Mouse (Mus musculus) megakaryocyte, embryonic 14.5 days (primary cell): ENCODE measurements at regions not wholly inside any gene's neighbourhood (a gene's known extent, or its start where the extent isn't known, plus 50 kb on each side); places are given as distances from the start of the nearest gene placed in this dataset.

Experiments
- H3K27me3 ChIP-seq: replicated peaks from 2 replicates; pipeline ENCODE3; 2012; ENCODE audit warnings: inconsistent platforms
- H3K36me3 ChIP-seq: replicated peaks from 2 replicates; pipeline ENCODE3; 2012; ENCODE audit warnings: low read length, inconsistent platforms, mixed read lengths
- H3K4me1 ChIP-seq: 2 replicates; pipeline ENCODE4 v1.6.1; 2012; ENCODE audit warnings: inconsistent platforms
- H3K4me3 ChIP-seq: replicated peaks from 2 replicates; pipeline ENCODE3; 2012; ENCODE audit warnings: moderate library complexity, mild to moderate bottlenecking, inconsistent platforms
- H3K9me3 ChIP-seq: 2 replicates; pipeline ENCODE4 v1.6.1; 2012; ENCODE audit warnings: inconsistent platforms
- FLI1 ChIP-seq: IDR thresholded peaks from 2 replicates; pipeline ENCODE4 v1.6.1; 2012; ENCODE audit warnings: low read length, inconsistent platforms, mixed read lengths
- GATA1 ChIP-seq: IDR thresholded peaks from 3 replicates; pipeline ENCODE4 v1.6.1; 2012; ENCODE audit warnings: mixed read lengths, low read length, inconsistent platforms, borderline replicate concordance

DNA sequence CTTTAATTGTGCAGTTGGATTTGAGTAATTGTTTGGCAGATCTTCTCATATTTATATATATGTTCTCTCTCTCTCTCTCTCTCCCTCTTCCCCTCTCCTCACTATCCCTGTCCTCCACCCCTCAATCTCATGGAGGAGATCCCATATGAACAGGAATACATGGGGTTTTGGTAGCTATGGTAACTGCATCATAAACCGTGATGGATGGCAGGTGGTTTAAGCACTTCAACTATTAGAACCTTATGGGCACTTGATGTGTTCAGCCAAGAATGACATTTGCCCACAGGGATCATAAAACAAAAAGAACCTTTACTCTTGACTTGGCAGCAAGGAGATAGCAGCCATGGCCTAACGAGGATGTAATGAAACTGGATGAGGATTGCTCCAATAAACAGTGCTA is 127.5 kb downstream of the Otol1 start:
- Histone ChIP-seq H3K27me3 (no peaks in the 10 kb centered on the region), H3K9me3 (peaks cover 4% of the 10 kb centered on the region; the same call in 1 of the 2 replicates), H3K4me3 (no peak overlapping the region), H3K4me1 (no peaks in the 10 kb centered on the region), H3K36me3 (no peaks in the 10 kb centered on the region)
- TF ChIP-seq GATA1 (no peak), FLI1 (no peak)

DNA sequence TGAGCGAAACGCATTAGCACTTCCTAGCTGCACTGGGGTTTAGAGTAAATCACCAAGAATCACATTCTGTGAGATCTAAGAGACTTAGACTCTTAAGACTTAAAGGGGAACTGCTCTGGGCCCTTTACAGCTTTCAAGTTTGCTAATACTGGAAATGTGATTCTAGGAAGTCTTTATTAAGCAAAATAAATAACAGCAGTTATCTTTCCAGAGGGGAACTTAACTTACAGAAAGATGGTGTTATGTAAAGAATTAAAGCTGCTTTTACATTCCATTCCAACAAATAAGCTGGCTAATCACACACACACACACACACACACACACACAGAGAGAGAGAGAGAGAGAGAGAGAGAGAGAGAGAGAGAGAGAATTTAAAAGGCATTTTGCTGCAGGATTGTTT is 131.1 kb downstream of the Otol1 start:
- no peak for TF ChIP-seq GATA1
- no peak for TF ChIP-seq FLI1
- H3K4me1 ChIP-seq = no peaks in the 10 kb centered on the region
- no peaks in the 10 kb centered on the region for H3K9me3 ChIP-seq
- H3K27me3 ChIP-seq = no peaks in the 10 kb centered on the region
- no peaks in the 10 kb centered on the region for H3K36me3 ChIP-seq
- no peak overlapping the region for H3K4me3 ChIP-seq

DNA sequence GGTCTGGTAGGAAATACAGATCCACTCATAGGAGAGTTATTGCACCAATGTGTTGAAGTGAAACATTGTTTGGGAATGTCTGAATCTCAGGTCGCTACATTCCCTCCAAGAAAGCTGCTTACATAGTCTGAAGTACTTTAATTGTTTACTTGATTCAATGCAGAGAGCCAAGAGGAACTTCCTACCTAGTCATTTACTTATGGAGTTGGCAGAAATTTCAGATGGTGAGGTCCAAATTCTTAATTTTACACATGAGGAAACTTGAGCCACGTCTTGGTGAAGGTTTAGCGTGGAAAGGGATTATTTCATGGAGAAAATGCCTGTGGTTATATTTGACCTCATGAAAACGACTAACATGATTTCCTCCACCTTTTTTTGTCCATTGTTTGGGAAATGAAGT is 131.5 kb downstream of the Otol1 start:
- no peak overlapping the region for H3K4me3 ChIP-seq
- H3K36me3 ChIP-seq = no peaks in the 10 kb centered on the region
- no peak for TF ChIP-seq GATA1
- no peak for TF ChIP-seq FLI1
- no peaks in the 10 kb centered on the region for H3K9me3 ChIP-seq
- H3K27me3 ChIP-seq = no peaks in the 10 kb centered on the region
- no peaks in the 10 kb centered on the region for H3K4me1 ChIP-seq

DNA sequence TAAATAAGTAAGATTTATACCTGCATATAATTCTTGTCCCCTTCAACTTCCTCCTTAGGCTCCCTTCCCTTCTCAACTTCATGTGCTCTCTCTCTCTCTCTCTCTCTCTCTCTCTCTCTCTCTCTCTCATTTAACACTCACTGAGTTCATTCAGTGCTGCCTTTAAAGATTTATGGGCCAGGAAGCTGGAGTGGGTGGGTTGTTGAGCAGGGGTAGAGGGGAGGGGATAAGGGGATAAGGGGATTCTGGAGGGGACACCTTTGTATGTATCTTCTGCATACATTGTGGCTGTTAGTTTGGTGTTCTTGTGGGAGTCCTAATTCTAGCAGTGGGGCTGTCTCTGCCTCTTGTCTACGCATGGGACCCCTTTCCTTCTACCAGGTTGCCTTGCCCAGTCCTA is 138.3 kb downstream of the Otol1 start:
- H3K9me3 ChIP-seq = no peaks in the 10 kb centered on the region
- no peaks in the 10 kb centered on the region for H3K4me1 ChIP-seq
- no peaks in the 10 kb centered on the region for H3K27me3 ChIP-seq
- TF ChIP-seq GATA1 (no peak), FLI1 (no peak)
- H3K36me3 ChIP-seq = no peaks in the 10 kb centered on the region
- no peak overlapping the region for H3K4me3 ChIP-seq

GRCm38 (mm10) chr3:70151156-70151555 is 143.7 kb downstream of the Otol1 start:
- Histone ChIP-seq H3K36me3 (no peaks in the 10 kb centered on the region), H3K4me1 (no peaks in the 10 kb centered on the region), H3K4me3 (no peak overlapping the region), H3K27me3 (no peaks in the 10 kb centered on the region), H3K9me3 (peaks cover 3% of the 10 kb centered on the region; the same call in 1 of the 2 replicates)
- TF ChIP-seq GATA1 (no peak), FLI1 (no peak)

- no peak for TF ChIP-seq GATA1
- TF ChIP-seq FLI1 = no peak
Measured at GRCm38 (mm10) chr3:70160043-70160442, 152.6 kb downstream of the Otol1 start.

GRCm38 (mm10) chr3:70171667-70172066 is 164.3 kb downstream of the Otol1 start:
- no peaks in the 10 kb centered on the region for H3K4me1 ChIP-seq
- no peaks in the 10 kb centered on the region for H3K27me3 ChIP-seq
- no peaks in the 10 kb centered on the region for H3K36me3 ChIP-seq
- H3K9me3 ChIP-seq = peaks cover 15% of the 10 kb centered on the region; the same call in 1 of the 2 replicates
- TF ChIP-seq FLI1 = no peak
- TF ChIP-seq GATA1 = no peak
- H3K4me3 ChIP-seq = no peak overlapping the region

More at GRCm38 (mm10) chr3:70160043-70160442, 152.6 kb downstream of the Otol1 start:
- no peaks in the 10 kb centered on the region for H3K36me3 ChIP-seq
- H3K4me1 ChIP-seq = no peaks in the 10 kb centered on the region
- H3K4me3 ChIP-seq = no peak overlapping the region
- no peaks in the 10 kb centered on the region for H3K27me3 ChIP-seq
- H3K9me3 ChIP-seq = peaks cover 15% of the 10 kb centered on the region

- TF ChIP-seq FLI1 = no peak
- no peak for TF ChIP-seq GATA1
- no peaks in the 10 kb centered on the region for H3K27me3 ChIP-seq
- no peaks in the 10 kb centered on the region for H3K4me1 ChIP-seq
- H3K4me3 ChIP-seq = no peak overlapping the region
- H3K9me3 ChIP-seq = peaks cover 15% of the 10 kb centered on the region; the same call in 1 of the 2 replicates
- no peaks in the 10 kb centered on the region for H3K36me3 ChIP-seq
Measured at GRCm38 (mm10) chr3:70176391-70176790, 169.0 kb downstream of the Otol1 start.

DNA sequence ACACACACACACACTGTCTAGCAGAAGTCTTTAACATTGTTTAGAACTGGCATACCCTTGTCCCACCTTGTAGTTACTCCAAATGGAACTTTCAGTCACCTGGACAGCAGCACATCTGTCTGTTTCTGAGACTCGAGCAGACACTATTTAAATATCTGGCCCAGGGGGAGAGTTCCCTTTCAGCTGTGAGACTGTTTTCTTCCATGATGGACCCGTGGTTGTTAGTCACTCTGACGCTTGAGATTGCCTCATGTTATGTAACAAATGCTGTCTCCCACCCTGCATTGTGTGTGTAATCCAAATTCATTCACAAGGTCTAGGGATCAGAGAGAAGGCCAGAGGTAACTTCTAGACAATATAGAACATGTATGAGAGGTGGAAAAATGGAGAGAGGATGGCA is 174.2 kb downstream of the Otol1 start:
- Histone ChIP-seq H3K27me3 (no peaks in the 10 kb centered on the region), H3K4me3 (no peak overlapping the region), H3K4me1 (no peaks in the 10 kb centered on the region), H3K9me3 (no peaks in the 10 kb centered on the region), H3K36me3 (no peaks in the 10 kb centered on the region)
- no peak for TF ChIP-seq GATA1
- TF ChIP-seq FLI1 = no peak

DNA sequence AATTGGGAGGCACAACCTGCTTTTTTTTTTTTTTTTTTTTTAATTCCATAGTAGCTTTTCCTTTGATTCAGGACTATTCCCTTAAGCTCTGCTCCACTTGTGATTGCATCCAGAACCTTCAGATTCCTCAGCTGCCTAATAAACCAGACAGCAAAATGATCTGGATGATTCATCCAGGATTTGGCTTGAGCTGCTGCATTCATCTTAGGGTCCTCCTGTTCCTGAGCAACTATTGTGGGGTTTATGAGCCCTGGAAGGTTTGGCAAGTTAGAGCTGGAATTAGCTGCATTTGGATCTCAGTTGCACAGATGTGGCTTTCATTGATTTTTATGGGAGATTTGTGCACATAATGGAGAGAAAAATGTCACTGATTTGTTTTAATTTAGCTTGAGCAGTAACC is 183.3 kb downstream of the Otol1 start:
- TF ChIP-seq FLI1 = no peak
- TF ChIP-seq GATA1 = no peak

DNA sequence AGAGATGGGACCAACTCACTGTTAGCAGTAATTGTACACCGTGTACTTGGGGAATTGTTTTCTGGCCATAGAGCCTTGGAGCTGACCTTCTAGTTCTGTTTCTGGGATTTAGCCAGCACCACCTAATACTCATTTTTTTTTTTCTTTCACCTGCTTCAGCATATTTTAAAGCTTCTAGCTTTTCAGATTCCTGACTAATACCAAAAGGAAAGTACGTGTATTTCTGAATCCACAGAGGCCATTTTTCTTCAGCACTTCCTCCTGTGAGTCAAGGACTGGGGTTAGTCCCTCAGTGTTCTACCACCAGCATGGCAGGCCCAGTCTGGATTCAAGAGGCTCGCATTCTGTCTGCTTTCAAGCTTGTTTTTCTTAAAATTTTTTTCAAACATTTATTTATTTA is 189.3 kb downstream of the Otol1 start:
- Histone ChIP-seq H3K27me3 (no peaks in the 10 kb centered on the region), H3K4me3 (no peak overlapping the region), H3K9me3 (no peaks in the 10 kb centered on the region; the same call in 1 of the 2 replicates), H3K36me3 (no peaks in the 10 kb centered on the region), H3K4me1 (no peaks in the 10 kb centered on the region)
- TF ChIP-seq FLI1 = no peak
- no peak for TF ChIP-seq GATA1

More for the DNA sequence above, 183.3 kb downstream of the Otol1 start:
- Histone ChIP-seq H3K9me3 (no peaks in the 10 kb centered on the region), H3K4me3 (no peak overlapping the region), H3K4me1 (no peaks in the 10 kb centered on the region), H3K36me3 (no peaks in the 10 kb centered on the region), H3K27me3 (no peaks in the 10 kb centered on the region)

- TF ChIP-seq GATA1 (no peak), FLI1 (no peak)
- H3K27me3 ChIP-seq = no peaks in the 10 kb centered on the region
- H3K9me3 ChIP-seq = no peaks in the 10 kb centered on the region; the same call in 1 of the 2 replicates
Measured at GRCm38 (mm10) chr3:70198890-70199289, 191.5 kb downstream of the Otol1 start.

More at GRCm38 (mm10) chr3:70198890-70199289, 191.5 kb downstream of the Otol1 start:
- H3K4me1 ChIP-seq = no peaks in the 10 kb centered on the region
- H3K4me3 ChIP-seq = no peak overlapping the region
- H3K36me3 ChIP-seq = no peaks in the 10 kb centered on the region
